Mouse (Mus musculus): ENCODE data around the gene Otud5. TPM values are rescaled to one million over a fixed set of nuclear protein-coding genes. Genes with fewer than 3 reads are reported as not detected.
"Not testable (repeated sequence)": the region's sequence is repeated elsewhere in the genome, so short reads cannot be mapped to it uniquely, and the experiment has no call there.

Otud5 gene
- polyA plus RNA-seq, 2 experiments, result 26.9 to 30.4 TPM

DNA sequence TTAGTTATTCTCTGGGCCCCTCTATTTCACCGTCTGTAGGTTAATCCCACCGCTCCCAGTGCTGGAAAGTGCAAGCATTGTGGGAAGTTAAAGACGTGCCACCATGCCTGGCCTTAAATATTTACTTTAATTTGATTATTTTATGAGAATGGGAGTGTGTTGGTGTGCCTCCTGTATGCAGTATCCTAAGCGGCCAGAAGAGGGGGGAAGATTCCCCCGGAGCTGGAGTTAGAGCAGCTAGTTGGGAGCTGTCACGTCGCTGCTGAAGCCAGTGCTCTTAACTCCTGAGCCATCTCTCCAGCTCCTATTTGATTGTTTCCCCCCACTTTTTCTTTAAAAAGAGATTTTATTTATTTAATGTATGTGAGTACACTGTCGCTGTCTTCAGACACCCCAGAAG, 26.1 kb upstream of the Otud5 start:
- DNase-seq (ENCODE audit: low read depth in 3 of 3, low spot score in 3 of 3); H3K9ac ChIP-seq (replicated peaks); H3K36me3 ChIP-seq (replicated peaks; ENCODE audit: control insufficient read depth, insufficient read depth, low read depth); H3K9me3 ChIP-seq (ENCODE audit: control insufficient read depth, low read length); H3K27me3 ChIP-seq (ENCODE audit: control insufficient read depth, insufficient read depth, low read length); H3K4me3 ChIP-seq (ENCODE audit: insufficient read depth in 1 of 2, low read depth in 2 of 2, low read length in 2 of 2); H3K27ac ChIP-seq; ATAC-seq (ENCODE audit: insufficient read depth); H3K4me1 ChIP-seq (replicated peaks; ENCODE audit: control insufficient read depth in 2 of 2, insufficient read depth in 2 of 2, low read length in 1 of 2); H3K4me2 ChIP-seq (ENCODE audit: low read depth): not testable (repeated sequence)
- peak; percentile 74 for TF ChIP-seq CTCF (IDR thresholded peaks at IDR 0.05; ENCODE audit: low read depth)
- WGBS (ENCODE audit: insufficient replicate concordance), result 39% methylated on average over 8 of the region's 8 CpGs

DNA sequence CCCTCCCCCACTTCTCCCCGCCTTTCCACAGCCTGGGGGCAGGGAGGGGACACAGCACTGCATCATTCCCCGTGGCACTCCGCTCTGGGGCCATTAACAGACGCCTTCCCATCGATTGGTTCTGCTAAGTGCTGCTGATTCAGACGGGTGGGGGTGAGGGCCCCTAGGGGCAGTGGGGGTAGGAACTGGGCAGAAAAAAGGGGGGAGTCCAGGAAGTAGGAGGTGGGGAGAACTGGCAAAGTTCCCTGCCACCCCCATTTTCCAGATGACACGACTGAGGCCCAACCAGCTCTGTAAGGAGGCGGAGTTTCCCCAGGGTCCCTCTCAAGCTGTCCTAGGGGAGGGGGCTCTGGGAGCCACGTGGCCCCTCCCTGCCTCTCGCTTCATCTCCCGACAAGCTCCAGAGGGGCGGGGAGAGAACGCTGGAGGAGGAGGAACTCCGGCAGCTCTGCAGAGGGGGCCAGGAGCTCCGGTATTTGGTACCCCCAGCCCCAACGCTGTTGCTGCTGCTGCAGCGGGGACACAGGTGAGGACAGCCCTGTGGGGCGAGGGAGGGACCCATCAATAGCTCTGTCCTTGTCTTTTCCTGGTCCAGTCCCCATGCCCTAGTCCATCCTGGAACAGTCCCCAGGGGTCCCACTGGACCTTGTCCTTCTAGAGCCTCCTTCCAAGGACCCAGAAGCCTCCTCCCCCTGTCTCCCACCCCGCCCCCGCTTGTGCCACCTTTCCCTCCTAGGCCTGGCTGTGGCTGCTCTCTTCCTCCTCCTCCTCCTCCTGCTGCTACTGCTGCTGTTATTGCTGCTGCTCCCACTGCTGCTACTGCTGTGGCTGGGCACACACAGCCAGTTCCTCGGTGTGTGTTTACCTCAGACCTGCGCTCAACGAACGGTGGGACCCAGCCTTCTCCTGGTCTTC, 19.0 kb upstream of the Otud5 start, which contains the start of gene Kcnd1:
TSS of gene Kcnd1 (plus strand) at position 425 of the 915 bp plus-strand sequence.
- H3K9me3 ChIP-seq (ENCODE audit: control insufficient read depth, low read length), result no peaks in the 10 kb centered on the region
- 12% methylated on average over 18 of the region's 24 CpGs for WGBS (ENCODE audit: insufficient replicate concordance)
- H3K4me1 ChIP-seq (replicated peaks; ENCODE audit: control insufficient read depth in 2 of 2, insufficient read depth in 2 of 2, low read length in 1 of 2), result no peaks in the 10 kb centered on the region
- no peaks in the 10 kb centered on the region for H3K27me3 ChIP-seq (ENCODE audit: control insufficient read depth, insufficient read depth, low read length)
- no peaks in the 10 kb centered on the region; the same call in 1 of the 2 replicates for H3K36me3 ChIP-seq (replicated peaks; ENCODE audit: control insufficient read depth, insufficient read depth, low read depth)
- ATAC-seq (ENCODE audit: insufficient read depth) (no peak), DNase-seq (ENCODE audit: low read depth in 3 of 3, low spot score in 3 of 3) (no peak)
- H3K4me2 ChIP-seq (ENCODE audit: low read depth), result peak within 1 kb of the TSS; percentile 34
- H3K4me3 ChIP-seq (ENCODE audit: insufficient read depth in 1 of 2, low read depth in 2 of 2, low read length in 2 of 2), result no peak within 1 kb of the TSS; a peak in 1 of 4 replicates
- TF ChIP-seq EP300 (IDR thresholded peaks at IDR 0.05; ENCODE audit: low read depth) (no peak), CTCF (IDR thresholded peaks at IDR 0.05; ENCODE audit: low read depth) (no peak)
- H3K9ac ChIP-seq (replicated peaks), result no peak within 1 kb of the TSS
- no peak within 1 kb of the TSS for H3K27ac ChIP-seq

GRCm38 (mm10) chrX:7837146-7837545, 4.0 kb upstream of the Otud5 start:
- DNase-seq (ENCODE audit: low read depth in 3 of 3, low spot score in 3 of 3) (peak; percentile 58 to 65 (median 58)), ATAC-seq (ENCODE audit: insufficient read depth) (peak; percentile 54)
- Histone ChIP-seq H3K4me2 (ENCODE audit: low read depth) (peak overlapping the region; percentile 53), H3K27me3 (ENCODE audit: control insufficient read depth, insufficient read depth, low read length) (no peaks in the 10 kb centered on the region), H3K9ac (replicated peaks) (peak overlapping the region; percentile 49), H3K27ac (peak overlapping the region; percentile 94), H3K36me3 (replicated peaks; ENCODE audit: control insufficient read depth, insufficient read depth, low read depth) (no peaks in the 10 kb centered on the region), H3K9me3 (ENCODE audit: control insufficient read depth, low read length) (no peaks in the 10 kb centered on the region), H3K4me3 (ENCODE audit: insufficient read depth in 1 of 2, low read depth in 2 of 2, low read length in 2 of 2) (no peak overlapping the region; a peak in 1 of 4 replicates), H3K4me1 (replicated peaks; ENCODE audit: control insufficient read depth in 2 of 2, insufficient read depth in 2 of 2, low read length in 1 of 2) (peaks cover 33 to 53% of the 10 kb centered on the region in 2 experiments)
- TF ChIP-seq EP300 (IDR thresholded peaks at IDR 0.05; ENCODE audit: low read depth) (peak; percentile 76), CTCF (IDR thresholded peaks at IDR 0.05; ENCODE audit: low read depth) (no peak)
- WGBS (ENCODE audit: insufficient replicate concordance), result 33% methylated on average over 1 of the region's 1 CpGs

DNA sequence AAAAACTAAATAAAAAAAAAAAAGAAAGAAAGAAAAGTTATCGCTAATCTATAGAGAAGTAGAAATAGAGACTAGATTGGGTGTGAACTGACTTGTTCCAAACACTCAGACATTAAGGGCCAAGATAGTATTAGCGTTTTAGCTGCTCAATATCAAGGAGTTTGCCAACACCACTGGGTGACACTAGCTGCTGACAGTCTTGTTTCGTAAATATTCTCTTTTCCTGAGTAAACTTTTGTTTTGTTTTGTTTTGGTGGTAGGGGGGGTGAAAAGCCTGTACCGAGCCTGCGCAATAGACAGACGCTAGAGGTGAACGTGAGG, 362 bp upstream of the Otud5 start:
- Histone ChIP-seq H3K9ac (replicated peaks) (peak overlapping the region; percentile 54), H3K4me1 (replicated peaks; ENCODE audit: control insufficient read depth in 2 of 2, insufficient read depth in 2 of 2, low read length in 1 of 2) (peaks cover 29 to 43% of the 10 kb centered on the region in 2 experiments)
- no peak for ATAC-seq (ENCODE audit: insufficient read depth)

GRCm38 (mm10) chrX:7842318-7842717, 1.2 kb downstream of the Otud5 start:
- H3K4me2 ChIP-seq (ENCODE audit: low read depth), result peak overlapping the region; percentile 74
- no peaks in the 10 kb centered on the region for H3K9me3 ChIP-seq (ENCODE audit: control insufficient read depth, low read length)
- peak in 1 of 3 experiments; percentile 14 for DNase-seq (ENCODE audit: low read depth in 3 of 3, low spot score in 3 of 3)
- peak overlapping the region; percentile 71 to 80 for H3K4me3 ChIP-seq (ENCODE audit: insufficient read depth in 1 of 2, low read depth in 2 of 2, low read length in 2 of 2)
- H3K27ac ChIP-seq, result peak overlapping the region; percentile 95
- H3K9ac ChIP-seq (replicated peaks), result peak overlapping the region; percentile 89
- ATAC-seq (ENCODE audit: insufficient read depth), result no peak
- peaks cover 16 to 29% of the 10 kb centered on the region in 2 experiments for H3K4me1 ChIP-seq (replicated peaks; ENCODE audit: control insufficient read depth in 2 of 2, insufficient read depth in 2 of 2, low read length in 1 of 2)
- no peaks in the 10 kb centered on the region for H3K27me3 ChIP-seq (ENCODE audit: control insufficient read depth, insufficient read depth, low read length)
- peaks cover 3% of the 10 kb centered on the region; the same call in 1 of the 2 replicates for H3K36me3 ChIP-seq (replicated peaks; ENCODE audit: control insufficient read depth, insufficient read depth, low read depth)
- TF ChIP-seq EP300 (IDR thresholded peaks at IDR 0.05; ENCODE audit: low read depth) (no peak), CTCF (IDR thresholded peaks at IDR 0.05; ENCODE audit: low read depth) (no peak)
- 13% methylated on average over 41 of the region's 42 CpGs for WGBS (ENCODE audit: insufficient replicate concordance)

More for the DNA sequence above, 362 bp upstream of the Otud5 start:
- Histone ChIP-seq H3K4me3 (ENCODE audit: insufficient read depth in 1 of 2, low read depth in 2 of 2, low read length in 2 of 2) (peak overlapping the region; percentile 80 to 88), H3K36me3 (replicated peaks; ENCODE audit: control insufficient read depth, insufficient read depth, low read depth) (peaks cover 3% of the 10 kb centered on the region; the same call in 1 of the 2 replicates), H3K27me3 (ENCODE audit: control insufficient read depth, insufficient read depth, low read length) (no peaks in the 10 kb centered on the region), H3K27ac (peak overlapping the region; percentile 84), H3K4me2 (ENCODE audit: low read depth) (peak overlapping the region; percentile 73), H3K9me3 (ENCODE audit: control insufficient read depth, low read length) (no peaks in the 10 kb centered on the region)
- DNase-seq (ENCODE audit: low read depth in 3 of 3, low spot score in 3 of 3), result no peak
- no peak for TF ChIP-seq EP300 (IDR thresholded peaks at IDR 0.05; ENCODE audit: low read depth)
- no peak for TF ChIP-seq CTCF (IDR thresholded peaks at IDR 0.05; ENCODE audit: low read depth)
- 5% methylated on average over 7 of the region's 7 CpGs for WGBS (ENCODE audit: insufficient replicate concordance)

Data from liver, embryonic 14.5 days (tissue).